Mouse (Mus musculus) forebrain, postnatal 0 days (tissue): ENCODE results near the gene Cbln3. TPM values are rescaled to one million over a fixed set of nuclear protein-coding genes. Genes with fewer than 3 reads are reported as not detected.

Source experiments
- ATAC-seq: fragments of 200-750 bp; cut with Nextera tagmentation; 2 replicates; pipeline ENCODE4 v1.8.0; 2017; ENCODE audit warnings: mild to moderate bottlenecking, moderate library complexity
- DNase-seq: peaks from one replicate; pipeline ENCODE4 v3.0.0-alpha.2; 2015
- H3K27ac ChIP-seq: fragments of 300-500 bp; sonication (generic); 2 replicates; pipeline ENCODE4 v1.5.1; 2014; ENCODE audit warnings: low read depth, mild to moderate bottlenecking, antibody characterized with exemption, low read length, moderate library complexity, mixed read lengths
- H3K27me3 ChIP-seq: fragments of 300-500 bp; sonication (generic); 2 replicates; pipeline ENCODE4 v1.6.1; 2014; ENCODE audit warnings: mild to moderate bottlenecking, low read length, mixed read lengths; ENCODE audit not compliant: insufficient read depth
- H3K36me3 ChIP-seq: fragments of 300-500 bp; sonication (generic); 2 replicates; pipeline ENCODE4 v1.6.1; 2014; ENCODE audit warnings: mild to moderate bottlenecking, moderate library complexity; ENCODE audit not compliant: insufficient read depth
- H3K4me1 ChIP-seq: fragments of 300-500 bp; sonication (generic); 2 replicates; pipeline ENCODE4 v1.6.1; 2014; ENCODE audit warnings: antibody characterized with exemption; ENCODE audit not compliant: insufficient read depth
- H3K4me2 ChIP-seq: fragments of 300-500 bp; sonication (generic); 2 replicates; pipeline ENCODE4 v1.6.1; 2014; ENCODE audit warnings: low read depth, mild to moderate bottlenecking, moderate library complexity
- H3K4me3 ChIP-seq: fragments of 300-500 bp; sonication (generic); 2 replicates; pipeline ENCODE4 v1.5.1; 2014; ENCODE audit warnings: low read depth, low read length, mixed read lengths
- H3K9ac ChIP-seq: fragments of 300-500 bp; sonication (generic); 2 replicates; pipeline ENCODE4 v1.6.1; 2014; ENCODE audit warnings: mild to moderate bottlenecking
- H3K9me3 ChIP-seq: fragments of 300-500 bp; sonication (generic); 2 replicates; pipeline ENCODE4 v1.6.1; 2016; ENCODE audit warnings: low read length
- CTCF ChIP-seq: sonication (generic); IDR thresholded peaks from 2 replicates; pipeline ENCODE4 v1.5.1; 2016; ENCODE audit warnings: antibody characterized with exemption, control low read depth, low read depth
- WGBS: fragments of 180-500 bp; shearing (Covaris S2); extraction: QIAGEN DNeasy Blood & Tissue Kit; methylation state at CpG from one replicate; pipeline ENCODE4 v1.1.7; 2014; 5-methylcytosine and 5-hydroxymethylcytosine counted together
- polyA plus RNA-seq: library from polyadenylated mRNA; unstranded; fragments of >200 nt; fragmentation: Nextera tagmentation; extraction: Ambion mirVana; gene quantifications from 2 replicates; pipeline ENCODE4 v1.2.1, GENCODE M21; 2015
- total RNA-seq: library from RNA; depleted of rRNA; stranded (reverse); fragments of >200 nt; gene quantifications from 2 replicates; pipeline ENCODE4 v1.2.3, GENCODE M21; 2014; rRNA removed

Gene Cbln3
- total RNA-seq (0.29 and 0.46 TPM in 2 replicates), polyA plus RNA-seq (0.24 and 0.33 TPM in 2 replicates)

DNA sequence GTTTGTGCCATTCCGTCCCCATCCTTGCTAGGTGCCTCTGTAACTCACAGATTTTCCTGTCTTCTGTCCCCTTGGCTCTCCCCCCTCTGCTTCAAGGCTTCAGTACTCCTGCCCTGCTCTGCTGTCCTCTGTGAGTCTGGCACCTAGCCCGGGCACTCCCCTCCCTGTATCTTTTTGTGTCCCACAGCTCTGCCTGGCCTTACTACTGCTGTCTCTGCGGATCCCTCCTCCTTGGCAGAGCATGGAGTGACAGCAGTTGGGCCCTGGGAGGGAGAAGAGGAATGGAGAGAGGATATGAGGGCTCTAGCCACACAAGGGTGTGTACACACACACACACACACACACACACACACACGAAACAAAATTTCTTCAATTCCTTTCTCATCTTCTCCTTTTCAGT is at the start of gene Cbln3:
Gene Cbln3, minus strand, starts transcription at position 227 of the 400 bp plus-strand sequence.
- WGBS, result 28% methylated on average over 4 of the region's 4 CpGs
- TF ChIP-seq CTCF, result no peak
- Histone ChIP-seq H3K4me3 (peak within 1 kb of the TSS; percentile 80), H3K9ac (peak within 1 kb of the TSS; percentile 87), H3K9me3 (no peaks in the 10 kb centered on the region), H3K27ac (peak within 1 kb of the TSS; percentile 78), H3K4me2 (peak within 1 kb of the TSS; percentile 88), H3K4me1 (peaks cover 10% of the 10 kb centered on the region), H3K27me3 (no peaks in the 10 kb centered on the region), H3K36me3 (peaks cover 21% of the 10 kb centered on the region)
- ATAC-seq, result peak; percentile 17
- peak; percentile 16 for DNase-seq

DNA sequence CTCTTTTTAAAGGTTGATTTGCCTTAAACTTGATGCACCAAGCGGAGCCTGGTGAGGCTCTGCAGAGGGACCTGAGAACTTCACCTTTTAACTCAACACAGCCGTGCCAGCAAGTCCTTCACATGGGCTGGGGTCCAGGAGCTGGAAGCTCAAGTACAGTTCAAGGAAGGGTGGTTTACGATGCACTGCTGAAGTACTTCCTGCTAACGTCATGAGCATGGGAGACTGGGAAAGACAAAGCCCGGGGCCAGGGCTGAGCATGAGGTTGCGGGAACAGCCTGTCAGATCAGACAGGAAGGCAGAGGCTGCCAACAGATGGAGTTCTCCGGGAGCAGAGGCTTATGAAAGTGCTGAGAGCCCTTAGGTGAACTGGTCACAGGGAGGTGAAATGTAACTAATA is 49.4 kb upstream of the Cbln3 start:
- TF ChIP-seq CTCF, result no peak

DNA sequence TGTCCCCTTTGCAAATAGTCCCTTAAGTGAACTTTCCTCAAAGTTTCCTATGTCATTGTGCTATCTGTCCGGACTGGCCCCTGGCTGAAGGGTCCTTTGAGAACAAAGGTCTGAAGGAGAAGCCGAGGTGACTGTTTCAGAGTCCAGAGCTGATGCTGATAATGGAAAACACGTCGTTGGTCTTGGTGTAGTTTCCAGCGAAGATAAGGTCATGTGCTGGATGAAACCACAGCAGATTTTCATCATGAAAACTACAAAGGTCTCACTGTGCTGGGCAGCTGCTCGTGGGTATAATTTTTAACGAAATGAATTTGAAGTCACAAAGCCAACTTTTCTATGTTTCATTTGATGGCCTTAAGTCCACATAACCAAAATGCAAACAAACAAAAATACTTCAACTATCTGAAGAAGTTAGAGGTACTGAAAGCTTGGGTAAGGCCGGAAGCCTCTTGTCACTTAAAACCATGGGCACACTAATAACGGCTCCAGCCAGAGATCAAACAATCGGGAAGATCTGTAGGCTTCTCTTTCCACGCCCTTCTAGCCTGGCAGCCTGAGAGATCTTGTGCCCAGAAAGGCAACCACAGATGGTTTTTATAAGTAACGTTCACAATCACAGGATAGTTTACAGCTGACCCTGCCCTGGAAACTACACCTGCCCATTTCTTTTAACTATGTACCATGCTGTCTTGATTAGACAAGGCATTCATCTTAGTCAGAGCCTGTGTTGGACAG is 45.2 kb upstream of the Cbln3 start:
- Histone ChIP-seq H3K36me3 (no peaks in the 10 kb centered on the region), H3K27me3 (no peaks in the 10 kb centered on the region), H3K9me3 (0 out of 2 replicates have a peak, but pooled peaks cover 5% of the 10 kb centered on the region), H3K4me3 (no peak overlapping the region), H3K27ac (no peak overlapping the region), H3K4me1 (no peaks in the 10 kb centered on the region), H3K9ac (no peak overlapping the region), H3K4me2 (no peak overlapping the region)
- DNase-seq (no peak), ATAC-seq (no peak)
- WGBS, result 84% methylated on average over 12 of the region's 12 CpGs
- no peak for TF ChIP-seq CTCF

More for the DNA sequence above, 49.4 kb upstream of the Cbln3 start:
- Histone ChIP-seq H3K27ac (no peak overlapping the region), H3K4me2 (no peak overlapping the region), H3K9me3 (0 out of 2 replicates have a peak, but pooled peaks cover 5% of the 10 kb centered on the region), H3K4me1 (no peaks in the 10 kb centered on the region), H3K36me3 (no peaks in the 10 kb centered on the region), H3K9ac (no peak overlapping the region), H3K4me3 (no peak overlapping the region), H3K27me3 (no peaks in the 10 kb centered on the region)
- DNase-seq (peak; percentile 2), ATAC-seq (peak; percentile 47)
- WGBS, result 49% methylated on average over 7 of the region's 7 CpGs

DNA sequence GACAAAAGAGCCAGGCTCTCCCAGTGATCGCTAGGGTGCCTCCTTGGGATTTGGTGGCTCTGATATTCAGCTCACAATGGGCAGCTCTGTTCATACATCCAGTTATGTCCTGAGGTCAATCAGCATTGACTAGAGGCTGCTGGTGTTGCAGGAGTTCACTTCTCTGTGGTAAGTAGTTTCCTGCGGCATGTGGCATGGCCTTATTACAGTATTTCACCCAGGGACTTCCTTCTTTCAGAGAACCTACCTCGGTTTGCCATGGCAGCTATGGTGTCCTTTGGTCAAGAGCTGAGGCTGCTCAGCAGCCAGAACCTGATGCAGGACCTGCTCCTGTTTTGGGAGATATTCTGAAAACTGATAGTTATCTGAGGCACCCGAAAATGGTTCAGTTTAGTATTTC is 42.7 kb upstream of the Cbln3 start:
- no peak for TF ChIP-seq CTCF
- Histone ChIP-seq H3K27ac (no peak overlapping the region), H3K9me3 (0 out of 2 replicates have a peak, but pooled peaks cover 5% of the 10 kb centered on the region), H3K36me3 (no peaks in the 10 kb centered on the region), H3K27me3 (no peaks in the 10 kb centered on the region), H3K4me3 (no peak overlapping the region), H3K4me2 (no peak overlapping the region), H3K9ac (no peak overlapping the region), H3K4me1 (no peaks in the 10 kb centered on the region)
- WGBS, result 89% methylated on average over 4 of the region's 4 CpGs
- ATAC-seq, result no peak
- DNase-seq, result no peak

DNA sequence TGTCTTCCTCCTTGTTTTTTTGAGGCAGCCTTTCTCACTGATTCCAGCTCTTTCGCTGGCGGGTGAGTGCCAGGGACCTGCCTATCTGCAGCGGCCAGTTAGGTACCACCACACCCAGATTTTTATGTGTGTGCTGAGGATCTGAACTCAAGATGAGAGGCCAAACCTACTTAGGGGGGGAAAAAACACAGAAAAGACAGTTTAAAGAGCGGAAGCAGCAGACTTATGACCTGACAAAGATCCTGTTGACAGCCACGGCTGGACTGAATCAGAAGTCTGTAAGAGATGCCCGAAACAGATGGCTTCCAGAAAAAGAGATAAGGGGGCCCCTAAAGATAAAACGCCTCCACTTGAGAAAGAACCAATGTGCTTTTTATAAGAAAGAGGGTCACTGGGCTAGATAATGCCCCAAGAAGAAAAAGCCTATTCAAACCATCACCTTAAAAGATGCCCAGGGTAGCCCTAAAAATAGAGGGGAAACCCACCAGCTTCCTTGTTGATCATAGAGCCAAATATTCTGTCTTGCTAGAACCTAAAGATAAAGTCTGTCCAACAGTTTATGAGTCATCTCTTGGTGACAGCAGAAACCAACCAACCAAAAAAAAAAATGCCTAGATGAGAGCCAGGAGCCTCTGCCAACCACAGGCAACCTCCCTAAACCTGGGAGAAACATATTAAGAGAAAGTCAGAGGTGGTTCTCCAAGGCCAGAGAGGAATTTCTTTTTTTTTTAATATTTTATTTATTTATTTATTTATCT is 38.5 kb upstream of the Cbln3 start:
- WGBS, result 87% methylated on average over 7 of the region's 7 CpGs

DNA sequence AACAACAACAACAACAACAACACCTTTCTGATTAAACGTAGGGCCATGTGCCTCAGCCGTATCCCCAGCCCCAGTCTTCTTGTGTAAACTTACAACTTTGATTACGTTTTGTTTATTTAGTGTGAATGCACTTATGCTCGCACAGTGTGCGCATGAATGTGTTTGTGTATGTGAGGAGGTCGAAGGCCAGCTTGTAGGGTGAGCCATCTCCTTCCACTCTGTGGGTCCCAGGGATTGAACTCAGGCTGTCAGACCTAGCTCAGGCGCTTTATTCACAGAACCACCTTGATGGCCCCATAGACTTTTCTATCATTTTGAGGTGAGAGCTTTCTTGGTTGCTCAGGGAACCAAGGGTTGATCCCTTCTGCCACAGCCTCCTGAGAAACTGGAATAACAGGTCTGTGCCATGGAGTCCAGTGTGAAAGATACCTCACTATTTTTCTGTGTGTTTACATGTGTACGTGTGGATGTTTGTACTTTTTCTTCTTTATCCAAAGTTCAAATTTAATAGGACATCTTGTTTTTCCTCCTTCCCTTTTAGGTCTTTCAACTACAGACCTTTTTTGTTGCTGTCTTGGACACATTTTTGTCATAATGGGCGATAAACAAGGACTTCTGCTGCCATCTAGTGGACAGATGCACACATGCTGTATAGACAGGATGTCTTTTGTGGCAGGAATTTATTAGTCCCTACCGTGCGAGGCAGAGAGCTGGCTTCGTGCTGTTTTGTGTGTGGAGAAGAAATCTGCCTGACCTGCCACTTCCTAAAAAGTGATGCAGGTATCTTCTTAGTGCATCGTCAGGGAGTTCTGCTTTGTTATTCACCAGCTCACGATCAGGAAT is 34.3 kb upstream of the Cbln3 start:
- Histone ChIP-seq H3K4me2 (no peak overlapping the region; the same call in 1 of the 2 replicates), H3K4me1 (no peaks in the 10 kb centered on the region), H3K27ac (no peak overlapping the region), H3K27me3 (no peaks in the 10 kb centered on the region), H3K36me3 (no peaks in the 10 kb centered on the region), H3K4me3 (no peak overlapping the region), H3K9me3 (no peaks in the 10 kb centered on the region), H3K9ac (peak overlapping the region; percentile 2; the same call in 1 of the 2 replicates)
- 43% methylated on average over 14 of the region's 14 CpGs for WGBS
- peak; percentile 95 for TF ChIP-seq CTCF
- DNase-seq (peak; percentile 93), ATAC-seq (peak; percentile 90)

More for the DNA sequence above, 38.5 kb upstream of the Cbln3 start:
- H3K27me3 ChIP-seq, result no peaks in the 10 kb centered on the region
- no peaks in the 10 kb centered on the region for H3K36me3 ChIP-seq
- ATAC-seq (no peak), DNase-seq (no peak)
- no peak overlapping the region for H3K4me2 ChIP-seq
- no peaks in the 10 kb centered on the region for H3K9me3 ChIP-seq
- no peak overlapping the region for H3K27ac ChIP-seq
- H3K4me3 ChIP-seq, result no peak overlapping the region
- H3K9ac ChIP-seq, result no peak overlapping the region
- H3K4me1 ChIP-seq, result no peaks in the 10 kb centered on the region
- no peak for TF ChIP-seq CTCF
